Mouse (Mus musculus): ENCODE data around the gene Uvrag. TPM values are rescaled to one million over a fixed set of nuclear protein-coding genes. Genes with fewer than 3 reads are reported as not detected.

The Uvrag gene
- polyA plus RNA-seq, 1 experiment from 2014 or later, result 14.8 TPM

- no peaks in the 10 kb centered on the region for H3K9me3 ChIP-seq (replicated peaks; ENCODE audit: control insufficient read depth, low read length)
- no peak overlapping the region for H3K4me2 ChIP-seq (ENCODE audit: low read depth, low read length)
- no peak overlapping the region for H3K27ac ChIP-seq (ENCODE audit: low read length)
- no peak; the same call in 1 of the 2 replicates for ATAC-seq (ENCODE audit: insufficient read depth, low FRiP score)
- no peak overlapping the region for H3K9ac ChIP-seq (ENCODE audit: low read length)
- 0 out of 2 replicates have a peak, but pooled peaks cover 6% of the 10 kb centered on the region for H3K4me1 ChIP-seq (ENCODE audit: control insufficient read depth, insufficient read depth, low read length)
- H3K36me3 ChIP-seq (ENCODE audit: control insufficient read depth, insufficient read depth, low read length), result no peaks in the 10 kb centered on the region
- H3K27me3 ChIP-seq (ENCODE audit: control insufficient read depth, insufficient read depth, low read length), result no peaks in the 10 kb centered on the region
- H3K4me3 ChIP-seq (replicated peaks; ENCODE audit: low read length), result no peak overlapping the region
- 85% methylated on average over 6 of the region's 6 CpGs for WGBS
Measured at GRCm38 (mm10) chr7:99052471-99053241, 88.3 kb downstream of the Uvrag start.

- ATAC-seq (ENCODE audit: insufficient read depth, low FRiP score), result no peak
Measured at GRCm38 (mm10) chr7:99050882-99051281, 90.1 kb downstream of the Uvrag start.

GRCm38 (mm10) chr7:99049897-99050296 lies 91.0 kb downstream of the Uvrag start:
- 71% methylated on average over 3 of the region's 3 CpGs for WGBS
- Histone ChIP-seq H3K9ac (ENCODE audit: low read length) (no peak overlapping the region), H3K4me1 (ENCODE audit: control insufficient read depth, insufficient read depth, low read length) (peaks cover 23% of the 10 kb centered on the region), H3K36me3 (ENCODE audit: control insufficient read depth, insufficient read depth, low read length) (no peaks in the 10 kb centered on the region), H3K27me3 (ENCODE audit: control insufficient read depth, insufficient read depth, low read length) (no peaks in the 10 kb centered on the region), H3K9me3 (replicated peaks; ENCODE audit: control insufficient read depth, low read length) (no peaks in the 10 kb centered on the region), H3K4me2 (ENCODE audit: low read depth, low read length) (no peak overlapping the region), H3K27ac (ENCODE audit: low read length) (no peak overlapping the region), H3K4me3 (replicated peaks; ENCODE audit: low read length) (no peak overlapping the region)
- ATAC-seq (ENCODE audit: insufficient read depth, low FRiP score), result no peak

More at GRCm38 (mm10) chr7:99050882-99051281, 90.1 kb downstream of the Uvrag start:
- H3K4me2 ChIP-seq (ENCODE audit: low read depth, low read length), result no peak overlapping the region
- 0 out of 2 replicates have a peak overlapping the region, but pooled peaks have one; percentile 2 for H3K27ac ChIP-seq (ENCODE audit: low read length)
- H3K36me3 ChIP-seq (ENCODE audit: control insufficient read depth, insufficient read depth, low read length), result no peaks in the 10 kb centered on the region
- peaks cover 16% of the 10 kb centered on the region; the same call in 1 of the 2 replicates for H3K4me1 ChIP-seq (ENCODE audit: control insufficient read depth, insufficient read depth, low read length)
- 61% methylated on average over 1 of the region's 1 CpGs for WGBS
- H3K4me3 ChIP-seq (replicated peaks; ENCODE audit: low read length), result no peak overlapping the region
- H3K27me3 ChIP-seq (ENCODE audit: control insufficient read depth, insufficient read depth, low read length), result no peaks in the 10 kb centered on the region
- H3K9me3 ChIP-seq (replicated peaks; ENCODE audit: control insufficient read depth, low read length), result no peaks in the 10 kb centered on the region
- H3K9ac ChIP-seq (ENCODE audit: low read length), result no peak overlapping the region

- Histone ChIP-seq H3K4me2 (ENCODE audit: low read depth, low read length) (peak overlapping the region; percentile 23; the same call in 1 of the 2 replicates), H3K4me3 (replicated peaks; ENCODE audit: low read length) (no peak overlapping the region)
- 47% methylated on average over 11 of the region's 11 CpGs for WGBS
Measured at GRCm38 (mm10) chr7:99046545-99047206, 94.3 kb downstream of the Uvrag start.

GRCm38 (mm10) chr7:99045525-99045924 lies 95.4 kb downstream of the Uvrag start:
- Histone ChIP-seq H3K9ac (ENCODE audit: low read length) (no peak overlapping the region), H3K9me3 (replicated peaks; ENCODE audit: control insufficient read depth, low read length) (no peaks in the 10 kb centered on the region), H3K4me2 (ENCODE audit: low read depth, low read length) (no peak overlapping the region), H3K27me3 (ENCODE audit: control insufficient read depth, insufficient read depth, low read length) (no peaks in the 10 kb centered on the region), H3K4me1 (ENCODE audit: control insufficient read depth, insufficient read depth, low read length) (peaks cover 16% of the 10 kb centered on the region), H3K36me3 (ENCODE audit: control insufficient read depth, insufficient read depth, low read length) (no peaks in the 10 kb centered on the region), H3K4me3 (replicated peaks; ENCODE audit: low read length) (no peak overlapping the region), H3K27ac (ENCODE audit: low read length) (no peak overlapping the region)
- ATAC-seq (ENCODE audit: insufficient read depth, low FRiP score), result no peak
- 35% methylated on average over 6 of the region's 6 CpGs for WGBS

More at GRCm38 (mm10) chr7:99046545-99047206, 94.3 kb downstream of the Uvrag start:
- Histone ChIP-seq H3K9ac (ENCODE audit: low read length) (peak overlapping the region; percentile 44), H3K27me3 (ENCODE audit: control insufficient read depth, insufficient read depth, low read length) (no peaks in the 10 kb centered on the region), H3K36me3 (ENCODE audit: control insufficient read depth, insufficient read depth, low read length) (no peaks in the 10 kb centered on the region), H3K4me1 (ENCODE audit: control insufficient read depth, insufficient read depth, low read length) (peaks cover 23% of the 10 kb centered on the region), H3K9me3 (replicated peaks; ENCODE audit: control insufficient read depth, low read length) (no peaks in the 10 kb centered on the region), H3K27ac (ENCODE audit: low read length) (peak overlapping the region; percentile 1; the same call in 1 of the 2 replicates)
- ATAC-seq (ENCODE audit: insufficient read depth, low FRiP score), result no peak

GRCm38 (mm10) chr7:99043923-99044322 lies 97.0 kb downstream of the Uvrag start:
- no peak overlapping the region for H3K9ac ChIP-seq (ENCODE audit: low read length)
- H3K4me1 ChIP-seq (ENCODE audit: control insufficient read depth, insufficient read depth, low read length), result peaks cover 16% of the 10 kb centered on the region
- WGBS, result 50% methylated on average over 7 of the region's 7 CpGs
- no peaks in the 10 kb centered on the region for H3K9me3 ChIP-seq (replicated peaks; ENCODE audit: control insufficient read depth, low read length)
- H3K27me3 ChIP-seq (ENCODE audit: control insufficient read depth, insufficient read depth, low read length), result no peaks in the 10 kb centered on the region
- H3K4me3 ChIP-seq (replicated peaks; ENCODE audit: low read length), result no peak overlapping the region
- no peaks in the 10 kb centered on the region for H3K36me3 ChIP-seq (ENCODE audit: control insufficient read depth, insufficient read depth, low read length)
- H3K4me2 ChIP-seq (ENCODE audit: low read depth, low read length), result no peak overlapping the region
- H3K27ac ChIP-seq (ENCODE audit: low read length), result no peak overlapping the region
- no peak for ATAC-seq (ENCODE audit: insufficient read depth, low FRiP score)

GRCm38 (mm10) chr7:99043322-99043721 lies 97.6 kb downstream of the Uvrag start:
- 86% methylated on average over 3 of the region's 3 CpGs for WGBS
- no peak overlapping the region for H3K4me2 ChIP-seq (ENCODE audit: low read depth, low read length)
- H3K9me3 ChIP-seq (replicated peaks; ENCODE audit: control insufficient read depth, low read length), result no peaks in the 10 kb centered on the region
- no peak overlapping the region for H3K4me3 ChIP-seq (replicated peaks; ENCODE audit: low read length)
- H3K27me3 ChIP-seq (ENCODE audit: control insufficient read depth, insufficient read depth, low read length), result no peaks in the 10 kb centered on the region
- H3K27ac ChIP-seq (ENCODE audit: low read length), result no peak overlapping the region
- no peaks in the 10 kb centered on the region for H3K36me3 ChIP-seq (ENCODE audit: control insufficient read depth, insufficient read depth, low read length)
- peaks cover 16% of the 10 kb centered on the region for H3K4me1 ChIP-seq (ENCODE audit: control insufficient read depth, insufficient read depth, low read length)
- ATAC-seq (ENCODE audit: insufficient read depth, low FRiP score), result no peak
- no peak overlapping the region for H3K9ac ChIP-seq (ENCODE audit: low read length)

GRCm38 (mm10) chr7:99041818-99042217 lies 99.1 kb downstream of the Uvrag start:
- Histone ChIP-seq H3K27me3 (ENCODE audit: control insufficient read depth, insufficient read depth, low read length) (no peaks in the 10 kb centered on the region), H3K4me3 (replicated peaks; ENCODE audit: low read length) (no peak overlapping the region), H3K4me2 (ENCODE audit: low read depth, low read length) (no peak overlapping the region), H3K27ac (ENCODE audit: low read length) (no peak overlapping the region), H3K4me1 (ENCODE audit: control insufficient read depth, insufficient read depth, low read length) (peaks cover 14% of the 10 kb centered on the region), H3K36me3 (ENCODE audit: control insufficient read depth, insufficient read depth, low read length) (no peaks in the 10 kb centered on the region), H3K9ac (ENCODE audit: low read length) (no peak overlapping the region), H3K9me3 (replicated peaks; ENCODE audit: control insufficient read depth, low read length) (no peaks in the 10 kb centered on the region)
- no peak for ATAC-seq (ENCODE audit: insufficient read depth, low FRiP score)
- 75% methylated on average over 9 of the region's 9 CpGs for WGBS

GRCm38 (mm10) chr7:99039912-99040311 lies 101.0 kb downstream of the Uvrag start:
- Histone ChIP-seq H3K4me3 (replicated peaks; ENCODE audit: low read length) (no peak overlapping the region), H3K27me3 (ENCODE audit: control insufficient read depth, insufficient read depth, low read length) (no peaks in the 10 kb centered on the region), H3K36me3 (ENCODE audit: control insufficient read depth, insufficient read depth, low read length) (no peaks in the 10 kb centered on the region), H3K4me1 (ENCODE audit: control insufficient read depth, insufficient read depth, low read length) (no peaks in the 10 kb centered on the region), H3K9me3 (replicated peaks; ENCODE audit: control insufficient read depth, low read length) (no peaks in the 10 kb centered on the region), H3K9ac (ENCODE audit: low read length) (no peak overlapping the region), H3K4me2 (ENCODE audit: low read depth, low read length) (no peak overlapping the region), H3K27ac (ENCODE audit: low read length) (no peak overlapping the region)
- no peak for ATAC-seq (ENCODE audit: insufficient read depth, low FRiP score)
- WGBS, result 88% methylated on average over 8 of the region's 8 CpGs
